Mouse (Mus musculus): ENCODE data around the gene Ehd2. TPM values are rescaled to one million over a fixed set of nuclear protein-coding genes. Genes with fewer than 3 reads are reported as not detected.

Gene Ehd2
- polyA plus RNA-seq, 1 experiment from 2014 or later: 5.6 TPM

DNA sequence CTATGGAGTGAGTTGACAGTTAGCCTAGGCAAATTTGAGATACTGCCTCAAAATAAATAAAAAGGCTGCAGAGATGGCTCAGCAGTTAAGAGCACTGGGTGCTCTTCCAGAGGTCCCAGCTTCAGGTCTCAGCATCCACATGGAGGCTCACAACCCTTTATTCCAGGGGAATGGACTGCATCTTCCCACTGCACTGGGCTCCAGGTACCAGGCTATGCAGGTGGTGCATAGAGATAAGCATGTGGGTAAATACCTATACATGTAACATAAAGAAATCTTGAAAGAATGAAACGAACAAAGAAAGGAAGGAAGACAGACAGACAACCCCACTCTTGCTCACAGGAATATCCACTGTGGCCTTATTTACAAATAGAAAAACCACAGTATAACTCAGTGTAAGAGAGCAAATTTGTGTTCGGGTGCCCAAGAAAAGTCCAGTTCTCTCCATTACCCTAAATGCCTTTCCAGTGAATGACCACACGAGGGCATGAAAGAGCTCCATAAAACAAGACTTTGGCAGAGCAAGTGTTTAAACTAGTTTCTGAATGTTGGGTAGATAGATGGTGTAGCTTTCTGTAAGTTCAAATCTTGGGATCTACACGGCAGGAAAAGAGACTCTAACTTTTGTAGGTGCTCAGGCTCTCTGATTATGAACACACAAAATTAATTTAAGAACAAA is 15.5 kb upstream of the Ehd2 start:
- no peak for ATAC-seq (ENCODE audit: low read depth)
- Histone ChIP-seq H3K27me3 (ENCODE audit: control insufficient read depth, insufficient read depth, low read depth, low read length) (no peaks in the 10 kb centered on the region), H3K4me1 (ENCODE audit: control insufficient read depth, low read depth, low read length) (no peaks in the 10 kb centered on the region; the same call in none of the 2 replicates), H3K4me2 (ENCODE audit: low read depth, low read length) (no peak overlapping the region), H3K36me3 (ENCODE audit: control insufficient read depth, insufficient read depth) (peaks cover 7% of the 10 kb centered on the region), H3K4me3 (ENCODE audit: low read depth, low read length) (no peak overlapping the region), H3K9ac (ENCODE audit: low read depth, low read length) (no peak overlapping the region), H3K9me3 (replicated peaks; ENCODE audit: control insufficient read depth, low read length) (no peaks in the 10 kb centered on the region), H3K27ac (ENCODE audit: low read length) (no peak overlapping the region)
- 12% methylated on average over 4 of the region's 4 CpGs for WGBS (ENCODE audit: insufficient replicate concordance)

DNA sequence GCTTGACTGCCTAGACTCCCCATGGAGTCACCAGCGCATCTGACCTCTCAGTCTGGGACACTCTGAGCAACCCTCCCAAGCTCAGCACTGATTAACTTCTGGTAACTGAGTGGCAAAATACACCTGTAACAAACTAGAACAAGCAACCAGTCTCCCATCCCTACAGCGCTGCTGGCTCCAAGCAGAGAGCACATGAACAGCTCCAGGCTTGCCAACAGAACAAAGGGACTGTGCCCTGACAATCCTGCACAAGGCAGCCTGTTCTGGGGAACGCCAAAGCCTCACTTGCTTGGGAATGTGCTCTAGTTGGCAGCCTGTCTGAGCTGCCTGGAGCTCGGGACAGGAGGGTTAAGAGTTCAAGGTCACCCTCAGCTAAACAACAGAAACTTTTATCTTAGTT is 14.2 kb upstream of the Ehd2 start:
- H3K4me2 ChIP-seq (ENCODE audit: low read depth, low read length): no peak overlapping the region
- H3K4me1 ChIP-seq (ENCODE audit: control insufficient read depth, low read depth, low read length): no peaks in the 10 kb centered on the region; the same call in none of the 2 replicates
- H3K27me3 ChIP-seq (ENCODE audit: control insufficient read depth, insufficient read depth, low read depth, low read length): no peaks in the 10 kb centered on the region
- H3K36me3 ChIP-seq (ENCODE audit: control insufficient read depth, insufficient read depth): no peaks in the 10 kb centered on the region; the same call in 1 of the 2 replicates
- WGBS (ENCODE audit: insufficient replicate concordance): 63% methylated on average over 4 of the region's 4 CpGs
- no peaks in the 10 kb centered on the region for H3K9me3 ChIP-seq (replicated peaks; ENCODE audit: control insufficient read depth, low read length)
- ATAC-seq (ENCODE audit: low read depth): peak; percentile 39
- H3K4me3 ChIP-seq (ENCODE audit: low read depth, low read length): no peak overlapping the region
- H3K27ac ChIP-seq (ENCODE audit: low read length): no peak overlapping the region
- no peak overlapping the region for H3K9ac ChIP-seq (ENCODE audit: low read depth, low read length)

DNA sequence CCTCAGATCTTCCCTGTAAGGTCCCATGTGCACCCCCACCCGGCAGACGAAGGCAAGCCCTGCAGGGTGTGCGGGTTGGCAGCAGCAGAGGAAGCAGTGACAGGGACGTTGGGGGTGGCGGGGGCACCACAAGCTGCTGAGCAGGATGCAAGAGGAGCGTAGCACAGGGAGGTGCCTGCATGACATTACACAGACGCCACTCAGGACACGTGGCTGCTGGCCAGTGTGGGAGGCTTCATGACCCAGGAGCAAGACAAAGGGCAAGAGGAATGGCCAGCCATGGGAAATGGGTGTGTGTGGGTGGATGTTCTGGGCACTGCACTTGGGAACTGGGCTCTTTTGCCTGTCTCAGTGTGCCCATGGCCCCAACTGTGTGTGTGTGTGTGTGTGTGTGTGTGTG is 12.9 kb upstream of the Ehd2 start:
- no peak overlapping the region for H3K4me2 ChIP-seq (ENCODE audit: low read depth, low read length)
- no peaks in the 10 kb centered on the region for H3K9me3 ChIP-seq (replicated peaks; ENCODE audit: control insufficient read depth, low read length)
- no peaks in the 10 kb centered on the region for H3K27me3 ChIP-seq (ENCODE audit: control insufficient read depth, insufficient read depth, low read depth, low read length)
- no peak overlapping the region for H3K9ac ChIP-seq (ENCODE audit: low read depth, low read length)
- WGBS (ENCODE audit: insufficient replicate concordance): 72% methylated on average over 8 of the region's 8 CpGs
- no peaks in the 10 kb centered on the region; the same call in 1 of the 2 replicates for H3K36me3 ChIP-seq (ENCODE audit: control insufficient read depth, insufficient read depth)
- H3K27ac ChIP-seq (ENCODE audit: low read length): no peak overlapping the region
- no peaks in the 10 kb centered on the region; the same call in none of the 2 replicates for H3K4me1 ChIP-seq (ENCODE audit: control insufficient read depth, low read depth, low read length)
- no peak overlapping the region for H3K4me3 ChIP-seq (ENCODE audit: low read depth, low read length)
- ATAC-seq (ENCODE audit: low read depth): peak; percentile 28

DNA sequence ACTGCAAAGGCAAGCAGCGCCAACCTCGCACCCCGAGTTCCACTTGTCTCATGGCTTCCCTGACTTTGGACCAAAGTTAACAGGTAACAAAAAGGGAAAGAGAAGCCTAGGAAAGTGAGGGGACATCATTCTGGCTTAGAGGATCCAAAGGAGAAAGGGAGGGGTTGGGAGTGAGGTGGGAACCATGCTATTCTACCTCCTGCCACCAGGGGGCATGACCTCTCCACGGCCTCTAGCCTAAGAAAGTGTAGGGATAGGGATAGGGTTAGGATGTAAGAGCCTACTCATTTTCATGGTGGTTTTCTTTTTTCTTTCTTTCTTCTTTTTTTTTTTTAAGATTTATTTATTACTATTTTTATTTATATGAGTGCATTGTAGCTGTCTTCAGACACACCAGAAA is 8.5 kb upstream of the Ehd2 start:
- Histone ChIP-seq H3K4me3 (ENCODE audit: low read depth, low read length) (no peak overlapping the region), H3K9me3 (replicated peaks; ENCODE audit: control insufficient read depth, low read length) (no peaks in the 10 kb centered on the region), H3K4me2 (ENCODE audit: low read depth, low read length) (no peak overlapping the region), H3K36me3 (ENCODE audit: control insufficient read depth, insufficient read depth) (peaks cover 20% of the 10 kb centered on the region), H3K9ac (ENCODE audit: low read depth, low read length) (no peak overlapping the region), H3K4me1 (ENCODE audit: control insufficient read depth, low read depth, low read length) (no peaks in the 10 kb centered on the region; the same call in 1 of the 2 replicates), H3K27me3 (ENCODE audit: control insufficient read depth, insufficient read depth, low read depth, low read length) (no peaks in the 10 kb centered on the region), H3K27ac (ENCODE audit: low read length) (no peak overlapping the region)
- peak; percentile 54; the same call in 1 of the 2 replicates for ATAC-seq (ENCODE audit: low read depth)
- 69% methylated on average over 4 of the region's 4 CpGs for WGBS (ENCODE audit: insufficient replicate concordance)

DNA sequence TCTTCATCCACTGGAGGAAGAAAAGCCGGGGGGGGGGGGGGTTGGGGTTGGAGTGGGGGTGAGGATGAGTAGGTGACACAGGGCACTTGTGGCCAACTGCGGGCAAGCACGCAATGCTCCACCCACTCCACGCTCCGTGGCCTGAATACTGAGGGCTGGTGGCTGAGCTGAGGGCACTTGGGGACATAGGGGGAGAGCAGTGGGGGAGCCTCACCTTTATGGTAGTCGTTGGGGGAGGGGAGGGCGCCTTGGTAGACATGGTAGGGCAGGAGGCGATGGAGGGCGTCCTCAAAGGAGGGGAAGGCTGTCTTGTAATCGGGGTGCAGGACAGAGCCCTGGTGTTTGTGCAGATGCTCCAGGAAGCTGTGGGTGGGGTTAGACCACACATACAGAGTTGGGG is 8.1 kb upstream of the Ehd2 start:
- Histone ChIP-seq H3K4me3 (ENCODE audit: low read depth, low read length) (no peak overlapping the region), H3K9me3 (replicated peaks; ENCODE audit: control insufficient read depth, low read length) (no peaks in the 10 kb centered on the region), H3K9ac (ENCODE audit: low read depth, low read length) (no peak overlapping the region), H3K4me2 (ENCODE audit: low read depth, low read length) (no peak overlapping the region), H3K4me1 (ENCODE audit: control insufficient read depth, low read depth, low read length) (no peaks in the 10 kb centered on the region; the same call in 1 of the 2 replicates), H3K27ac (ENCODE audit: low read length) (no peak overlapping the region), H3K27me3 (ENCODE audit: control insufficient read depth, insufficient read depth, low read depth, low read length) (no peaks in the 10 kb centered on the region), H3K36me3 (ENCODE audit: control insufficient read depth, insufficient read depth) (peaks cover 20% of the 10 kb centered on the region)
- no peak for ATAC-seq (ENCODE audit: low read depth)
- whole genome bisulfite sequencing (ENCODE audit: insufficient replicate concordance): 75% methylated on average over 10 of the region's 10 CpGs

DNA sequence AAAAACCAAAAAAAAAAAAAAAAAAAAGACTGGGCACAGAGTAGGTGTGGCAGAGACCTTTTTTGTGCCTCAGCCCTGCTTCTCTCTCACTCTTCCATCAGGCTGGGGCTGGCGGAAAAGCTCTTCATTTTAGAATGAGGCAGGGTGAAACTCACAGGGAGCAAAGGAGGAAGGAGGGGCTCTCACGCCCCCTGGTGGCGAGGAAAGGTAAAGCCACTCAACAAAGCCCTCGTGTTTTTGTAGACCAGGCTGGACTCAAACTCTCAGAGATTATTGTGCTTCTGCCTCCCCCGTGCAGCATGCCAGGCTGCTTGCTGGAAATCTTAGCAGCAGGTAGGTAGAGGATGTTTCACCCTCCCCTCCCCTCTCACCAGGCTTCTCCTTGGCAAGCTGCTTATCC is 7.3 kb upstream of the Ehd2 start:
- 33% methylated on average over 5 of the region's 5 CpGs for WGBS (ENCODE audit: insufficient replicate concordance)
- no peak overlapping the region for H3K4me2 ChIP-seq (ENCODE audit: low read depth, low read length)
- H3K27me3 ChIP-seq (ENCODE audit: control insufficient read depth, insufficient read depth, low read depth, low read length): no peaks in the 10 kb centered on the region
- H3K4me1 ChIP-seq (ENCODE audit: control insufficient read depth, low read depth, low read length): no peaks in the 10 kb centered on the region
- H3K27ac ChIP-seq (ENCODE audit: low read length): no peak overlapping the region
- no peak for ATAC-seq (ENCODE audit: low read depth)
- H3K36me3 ChIP-seq (ENCODE audit: control insufficient read depth, insufficient read depth): peaks cover 20% of the 10 kb centered on the region
- H3K9ac ChIP-seq (ENCODE audit: low read depth, low read length): no peak overlapping the region
- H3K4me3 ChIP-seq (ENCODE audit: low read depth, low read length): no peak overlapping the region
- H3K9me3 ChIP-seq (replicated peaks; ENCODE audit: control insufficient read depth, low read length): no peaks in the 10 kb centered on the region

DNA sequence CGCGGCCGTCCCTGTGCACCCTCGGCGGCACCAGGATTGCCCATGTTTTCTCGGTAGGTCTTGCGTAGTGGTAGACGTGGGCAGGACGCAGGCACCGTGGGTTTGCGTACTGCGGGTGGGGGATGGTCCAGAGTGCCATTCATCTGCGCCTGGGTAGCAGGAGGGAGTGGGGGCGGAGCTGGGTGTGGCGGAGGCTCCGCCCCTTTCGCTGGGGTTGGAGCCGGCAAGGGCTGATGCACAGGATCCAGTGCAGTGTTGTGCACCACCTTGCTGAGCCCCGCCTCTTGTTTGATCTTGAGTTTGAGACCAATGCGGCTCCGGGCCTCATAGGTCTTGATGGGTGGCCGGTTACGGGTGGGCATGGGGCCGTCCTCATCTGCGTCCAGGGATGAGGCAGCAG is 4.9 kb upstream of the Ehd2 start:
- WGBS (ENCODE audit: insufficient replicate concordance): 82% methylated on average over 25 of the region's 25 CpGs
- H3K9me3 ChIP-seq (replicated peaks; ENCODE audit: control insufficient read depth, low read length): no peaks in the 10 kb centered on the region
- peak; percentile 9; the same call in 1 of the 2 replicates for ATAC-seq (ENCODE audit: low read depth)
- H3K27me3 ChIP-seq (ENCODE audit: control insufficient read depth, insufficient read depth, low read depth, low read length): no peaks in the 10 kb centered on the region
- H3K4me1 ChIP-seq (ENCODE audit: control insufficient read depth, low read depth, low read length): peaks cover 1% of the 10 kb centered on the region
- H3K27ac ChIP-seq (ENCODE audit: low read length): no peak overlapping the region
- no peak overlapping the region for H3K4me2 ChIP-seq (ENCODE audit: low read depth, low read length)
- no peak overlapping the region for H3K4me3 ChIP-seq (ENCODE audit: low read depth, low read length)
- H3K9ac ChIP-seq (ENCODE audit: low read depth, low read length): no peak overlapping the region
- peaks cover 20% of the 10 kb centered on the region for H3K36me3 ChIP-seq (ENCODE audit: control insufficient read depth, insufficient read depth)

DNA sequence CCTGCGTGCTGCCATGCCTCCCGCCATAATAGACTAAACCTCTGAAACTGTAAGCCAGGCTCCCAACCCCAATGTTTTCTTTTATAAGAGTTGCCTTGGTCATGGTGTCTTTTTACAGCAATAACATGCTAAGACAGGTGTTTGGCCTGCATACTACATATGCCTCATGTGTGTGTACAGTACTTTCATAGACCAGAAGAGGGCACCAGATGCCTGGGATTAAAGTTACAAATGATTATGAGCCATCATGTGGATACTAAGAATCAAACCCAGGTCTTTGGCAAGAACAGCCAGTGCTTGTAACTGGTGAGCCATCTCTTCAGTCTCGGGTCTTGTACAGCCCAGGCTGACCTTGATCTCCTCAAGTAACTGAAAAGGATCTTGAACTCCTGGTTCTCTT is 2.3 kb upstream of the Ehd2 start:
- no peak for ATAC-seq (ENCODE audit: low read depth)

DNA sequence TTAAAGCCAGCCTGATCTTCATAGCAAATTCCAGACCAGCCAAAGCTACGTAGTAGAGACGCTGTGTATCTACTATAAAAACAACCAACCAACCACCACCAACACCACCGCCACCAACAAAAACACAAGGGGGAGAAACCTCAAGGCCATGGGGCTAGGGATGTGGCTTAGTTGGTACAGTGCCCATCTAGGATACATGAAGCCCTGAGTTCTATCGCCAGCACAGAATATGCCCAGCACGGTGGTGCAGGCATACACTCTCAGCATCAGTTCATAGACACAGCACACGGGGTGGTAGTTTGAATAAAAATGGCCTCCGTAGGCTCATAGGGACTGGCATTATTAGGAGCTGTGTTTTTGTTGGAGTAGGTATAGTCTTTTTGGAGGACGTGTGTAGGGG is 955 bp upstream of the Ehd2 start:
- 73% methylated on average over 8 of the region's 8 CpGs for WGBS (ENCODE audit: insufficient replicate concordance)

More for the DNA sequence above, 2.3 kb upstream of the Ehd2 start:
- Histone ChIP-seq H3K9ac (ENCODE audit: low read depth, low read length) (no peak overlapping the region), H3K4me1 (ENCODE audit: control insufficient read depth, low read depth, low read length) (peaks cover 5% of the 10 kb centered on the region), H3K4me3 (ENCODE audit: low read depth, low read length) (no peak overlapping the region), H3K27me3 (ENCODE audit: control insufficient read depth, insufficient read depth, low read depth, low read length) (0 out of 2 replicates have a peak, but pooled peaks cover 3% of the 10 kb centered on the region), H3K36me3 (ENCODE audit: control insufficient read depth, insufficient read depth) (peaks cover 20% of the 10 kb centered on the region), H3K27ac (ENCODE audit: low read length) (no peak overlapping the region), H3K9me3 (replicated peaks; ENCODE audit: control insufficient read depth, low read length) (no peaks in the 10 kb centered on the region), H3K4me2 (ENCODE audit: low read depth, low read length) (no peak overlapping the region)
- 60% methylated on average over 3 of the region's 3 CpGs for WGBS (ENCODE audit: insufficient replicate concordance)

More for the DNA sequence above, 955 bp upstream of the Ehd2 start:
- Histone ChIP-seq H3K4me3 (ENCODE audit: low read depth, low read length) (no peak overlapping the region), H3K9me3 (replicated peaks; ENCODE audit: control insufficient read depth, low read length) (no peaks in the 10 kb centered on the region), H3K9ac (ENCODE audit: low read depth, low read length) (no peak overlapping the region), H3K36me3 (ENCODE audit: control insufficient read depth, insufficient read depth) (peaks cover 11% of the 10 kb centered on the region), H3K27me3 (ENCODE audit: control insufficient read depth, insufficient read depth, low read depth, low read length) (0 out of 2 replicates have a peak, but pooled peaks cover 3% of the 10 kb centered on the region), H3K27ac (ENCODE audit: low read length) (no peak overlapping the region), H3K4me2 (ENCODE audit: low read depth, low read length) (no peak overlapping the region), H3K4me1 (ENCODE audit: control insufficient read depth, low read depth, low read length) (peaks cover 9% of the 10 kb centered on the region)
- no peak for ATAC-seq (ENCODE audit: low read depth)
